Mouse (Mus musculus): ENCODE results near the gene Abhd5. TPM values are rescaled to one million over a fixed set of nuclear protein-coding genes. Genes with fewer than 3 reads are reported as not detected.

The Abhd5 gene
- polyA plus RNA-seq, 1 experiment from 2014 or later: 19.1 TPM

GRCm38 (mm10) chr9:122429685-122430084 is 78.3 kb downstream of the Abhd5 start:
- no peaks in the 10 kb centered on the region for H3K9me3 ChIP-seq (replicated peaks)
- H3K4me2 ChIP-seq: no peak overlapping the region
- no peak for ATAC-seq (ENCODE audit: insufficient number of reproducible peaks, low FRiP score)
- H3K9ac ChIP-seq: no peak overlapping the region
- peaks cover 13% of the 10 kb centered on the region for H3K27me3 ChIP-seq (replicated peaks)
- H3K4me1 ChIP-seq (replicated peaks): no peaks in the 10 kb centered on the region; the same call in 1 of the 2 replicates
- 68% methylated on average over 1 of the region's 1 CpGs for WGBS
- H3K4me3 ChIP-seq: no peak overlapping the region
- no peaks in the 10 kb centered on the region for H3K36me3 ChIP-seq
- H3K27ac ChIP-seq (ENCODE audit: poor library complexity, severe bottlenecking): no peak overlapping the region

Other genes with a start within 250 kb of the Abhd5 start
- gene Snrk, start 234.3 kb upstream of the Abhd5 start, polyA plus RNA-seq (2016; fragmentation: Nextera tagmentation; extraction: Ambion mirVana): 53.4 and 62.3 TPM in 2 replicates
- gene Ano10, start 57.2 kb upstream of the Abhd5 start, polyA plus RNA-seq (2016; fragmentation: Nextera tagmentation; extraction: Ambion mirVana): 30.5 and 34.7 TPM in 2 replicates

Data from heart, embryonic 12.5 days (tissue).